Mouse (Mus musculus) cortical plate, adult 2 months (tissue): ENCODE measurements around the gene Abracl.

Source experiments
- CTCF ChIP-seq: fragments of 200-500 bp; IDR thresholded peaks from 2 replicates; pipeline ENCODE4 v1.5.1; 2011; ENCODE audit warnings: mild to moderate bottlenecking, control low read depth, low read length; ENCODE audit not compliant: insufficient read depth; ENCODE audit errors: extremely low read depth
- POLR2A ChIP-seq: fragments of 200-500 bp; IDR thresholded peaks from 2 replicates; pipeline ENCODE4 v1.6.1; 2011; ENCODE audit warnings: mild to moderate bottlenecking, low read length, control low read depth; ENCODE audit not compliant: insufficient read depth; ENCODE audit errors: extremely low read depth

DNA sequence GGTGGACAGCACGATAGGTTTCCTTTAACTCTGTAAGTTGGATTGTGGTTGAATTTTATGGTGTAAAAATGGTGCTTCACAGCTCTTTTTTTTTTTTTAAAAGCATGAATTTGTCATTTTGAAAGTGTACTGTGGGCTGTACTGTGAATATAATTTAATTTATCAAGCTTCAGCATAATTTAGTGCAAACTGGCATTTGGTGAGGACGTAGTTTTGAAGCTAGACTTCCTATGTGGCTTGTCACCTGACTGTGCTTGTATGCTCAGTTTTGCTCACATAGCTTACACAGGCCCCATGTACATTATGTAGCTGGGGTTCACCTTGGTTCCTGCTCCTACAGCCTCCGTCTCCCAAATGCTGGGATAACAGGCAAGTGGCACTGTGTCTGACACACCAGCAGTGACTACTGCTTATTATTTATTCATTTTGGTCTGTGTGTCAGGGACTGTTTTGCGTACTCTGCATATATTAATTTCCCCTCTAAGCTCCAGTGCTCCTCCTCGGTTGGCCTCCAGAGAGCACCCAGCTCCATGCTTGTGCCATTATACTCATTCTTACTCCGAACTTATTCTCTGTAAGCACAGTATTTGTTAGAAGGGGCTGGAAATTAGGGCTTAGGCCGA lies 41.6 kb upstream of the Abracl start:
- TF ChIP-seq CTCF (no peak), POLR2A (no peak)
